Mouse (Mus musculus): ENCODE data around the gene Sphk1. TPM values are rescaled to one million over a fixed set of nuclear protein-coding genes. Genes with fewer than 3 reads are reported as not detected.
"Not testable (repeated sequence)": the region's sequence is repeated elsewhere in the genome, so short reads cannot be mapped to it uniquely, and the experiment has no call there.

Gene Sphk1
- 1 to 10 TPM in 1 of 2 experiments, under 1 TPM in 1; 0.36 to 1.7 TPM for total RNA-seq (2021)
- long read RNA-seq, experiment 1, partial matches to known transcripts, result 0 of 3 reads
- long read RNA-seq, experiment 1, other reads (novel, unspliced or antisense), result 1 of 3 reads
- long read RNA-seq, experiment 2, partial matches to known transcripts, result 0 of 1 reads
- long read RNA-seq, experiment 2, other reads (novel, unspliced or antisense), result 0 of 1 reads

DNA sequence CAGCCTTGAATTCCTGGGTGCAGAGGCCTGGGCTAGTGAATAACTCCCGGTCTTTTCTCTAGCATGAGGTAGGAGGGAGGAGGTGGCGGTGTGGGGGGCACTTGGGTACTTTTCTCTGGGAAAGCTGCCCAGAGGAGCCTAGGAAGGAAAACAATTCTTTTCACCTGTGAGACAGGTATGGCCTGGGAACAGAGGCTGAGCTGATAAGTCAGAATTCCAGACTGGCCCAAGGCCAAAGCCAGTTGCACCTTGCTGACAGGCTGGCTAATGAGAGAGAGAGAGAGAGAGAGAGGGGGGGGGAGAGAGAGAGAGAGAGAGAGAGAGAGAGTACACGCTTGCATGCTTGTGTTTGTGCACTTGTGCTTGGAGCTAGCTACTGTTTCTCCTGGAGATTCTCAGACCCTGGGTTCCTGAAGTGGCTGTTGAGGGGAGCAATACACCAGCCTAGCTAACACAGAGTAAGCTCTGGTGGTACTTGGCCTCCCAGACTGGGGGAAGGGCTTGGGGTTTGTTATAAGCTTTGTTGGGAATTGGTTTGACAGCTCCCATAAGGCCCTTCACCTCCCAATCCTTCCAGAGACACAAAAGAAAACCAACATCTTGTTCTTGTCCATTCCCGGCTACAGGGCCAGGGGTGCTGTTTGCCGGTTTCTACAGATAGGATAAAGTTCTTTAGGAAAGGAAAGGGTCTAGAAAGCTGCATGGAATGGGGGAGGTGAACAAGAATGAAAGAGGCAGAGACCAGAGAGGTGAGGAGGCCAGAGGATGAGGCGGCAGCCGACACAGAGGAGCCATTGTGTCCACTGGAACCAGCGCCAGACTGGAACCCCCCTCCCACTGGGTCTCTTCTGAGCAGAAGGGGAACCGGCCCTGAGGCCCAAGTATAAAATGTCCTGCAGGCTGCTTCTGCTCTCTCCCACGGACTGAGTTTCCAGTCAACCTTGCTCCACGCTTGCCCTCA, at the start of gene Sphk1:
Sphk1 (plus strand) TSS at position 739 of the 961 bp plus-strand sequence.
- Histone ChIP-seq H3K4me3 (peak within 1 kb of the TSS; percentile 81), H3K27ac (peak within 1 kb of the TSS; percentile 35)
- intact Hi-C loops (cut with DNase I), result no loop called here
- no peak for TF ChIP-seq CTCF (IDR thresholded peaks at IDR 0.05)
- no peak for DNase-seq

DNA sequence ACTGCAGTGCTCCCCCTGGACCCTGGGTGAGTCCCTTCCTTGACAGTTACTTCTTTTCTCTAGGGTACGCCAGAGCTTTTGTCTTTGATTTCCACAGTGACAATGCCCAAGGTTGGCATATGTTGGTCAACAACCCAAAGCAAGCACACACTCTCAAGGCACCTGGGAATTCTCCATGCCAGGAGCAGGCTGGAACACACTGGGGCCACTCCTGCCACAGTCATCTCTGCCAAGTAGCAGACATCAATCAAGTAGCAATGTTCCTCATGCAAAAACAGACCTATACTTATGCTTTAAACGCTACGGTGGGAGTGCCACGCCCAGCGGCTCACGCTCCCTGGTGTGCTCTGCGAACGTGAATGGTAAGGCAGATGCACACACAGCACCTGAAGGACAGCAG, 49.8 kb upstream of the Sphk1 start:
- Histone ChIP-seq H3K27ac (no peak overlapping the region), H3K4me3 (no peak overlapping the region)
- DNase-seq, result no peak
- intact Hi-C loops (cut with DNase I), result no loop called here
- no peak for TF ChIP-seq CTCF (IDR thresholded peaks at IDR 0.05)

DNA sequence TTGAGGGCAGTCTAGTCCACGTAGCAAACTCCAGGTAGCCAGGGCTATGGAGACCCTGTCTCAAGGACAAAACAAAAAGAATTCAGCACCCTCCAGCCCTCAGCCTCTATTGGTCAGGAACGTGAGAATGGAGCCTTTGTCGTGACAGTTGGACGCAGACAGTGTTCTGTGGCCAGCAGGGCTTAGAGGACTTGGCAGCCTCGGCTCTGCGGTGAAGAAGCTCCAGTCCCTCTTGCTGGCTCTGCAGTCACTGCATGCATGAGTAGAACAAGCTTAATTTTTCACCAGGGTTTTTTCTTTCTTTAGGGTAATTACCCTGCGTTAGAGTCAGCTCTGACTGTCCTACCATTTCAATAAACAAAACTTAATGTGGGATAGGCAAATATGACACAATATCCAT, 48.9 kb upstream of the Sphk1 start:
- no peak for DNase-seq
- intact Hi-C loops (cut with DNase I), result no loop called here
- H3K27ac ChIP-seq, result no peak overlapping the region
- no peak for TF ChIP-seq CTCF (IDR thresholded peaks at IDR 0.05)
- no peak overlapping the region for H3K4me3 ChIP-seq

DNA sequence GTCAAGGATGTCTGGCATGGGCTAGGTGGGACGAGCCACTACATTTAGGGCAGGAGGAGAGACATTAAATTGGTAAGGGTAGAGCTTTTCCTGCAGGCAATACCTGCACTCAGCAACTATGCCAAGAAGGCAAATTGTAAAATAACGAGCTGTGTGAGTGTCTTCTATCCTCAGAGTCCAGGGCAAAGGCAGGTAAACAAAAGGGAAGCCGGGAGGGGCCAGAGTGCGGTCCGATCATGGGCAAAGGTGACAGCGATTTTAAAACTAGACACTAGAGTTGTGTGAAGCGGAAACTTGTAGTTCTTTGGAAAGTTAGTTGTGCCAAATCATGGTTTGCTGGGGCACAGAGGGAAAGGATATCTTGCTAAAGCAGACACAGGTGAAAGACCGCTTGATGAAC, 46.5 kb upstream of the Sphk1 start:
- no peak overlapping the region for H3K27ac ChIP-seq

DNA sequence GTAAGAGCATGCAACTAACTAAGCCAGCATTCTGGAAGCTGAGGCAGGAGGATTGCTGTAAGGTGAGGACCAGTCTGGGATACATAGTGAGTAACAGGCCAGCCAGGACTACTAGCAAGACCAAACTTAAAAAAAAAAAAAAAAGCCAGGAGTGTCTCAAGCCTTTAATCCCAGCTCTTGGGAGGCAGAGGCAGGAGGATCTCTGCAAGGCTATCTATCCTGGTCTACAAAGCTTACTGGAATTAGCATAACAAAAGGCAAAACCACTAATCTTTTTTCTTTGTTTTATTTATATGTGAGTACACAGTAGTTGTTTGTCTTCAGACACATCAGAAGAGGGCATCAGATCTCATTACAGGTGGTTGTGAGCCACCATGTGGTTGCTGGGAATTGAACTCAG, 42.5 kb upstream of the Sphk1 start:
- H3K4me3 ChIP-seq, result no peak overlapping the region
- intact Hi-C loops (cut with DNase I), result no loop called here
- no peak overlapping the region for H3K27ac ChIP-seq
- TF ChIP-seq CTCF (IDR thresholded peaks at IDR 0.05), result no peak
- DNase-seq, result no peak

More for the DNA sequence above, 46.5 kb upstream of the Sphk1 start:
- TF ChIP-seq CTCF (IDR thresholded peaks at IDR 0.05), result no peak
- H3K4me3 ChIP-seq, result no peak overlapping the region
- DNase-seq, result no peak
- intact Hi-C loops (cut with DNase I), result no loop called here

DNA sequence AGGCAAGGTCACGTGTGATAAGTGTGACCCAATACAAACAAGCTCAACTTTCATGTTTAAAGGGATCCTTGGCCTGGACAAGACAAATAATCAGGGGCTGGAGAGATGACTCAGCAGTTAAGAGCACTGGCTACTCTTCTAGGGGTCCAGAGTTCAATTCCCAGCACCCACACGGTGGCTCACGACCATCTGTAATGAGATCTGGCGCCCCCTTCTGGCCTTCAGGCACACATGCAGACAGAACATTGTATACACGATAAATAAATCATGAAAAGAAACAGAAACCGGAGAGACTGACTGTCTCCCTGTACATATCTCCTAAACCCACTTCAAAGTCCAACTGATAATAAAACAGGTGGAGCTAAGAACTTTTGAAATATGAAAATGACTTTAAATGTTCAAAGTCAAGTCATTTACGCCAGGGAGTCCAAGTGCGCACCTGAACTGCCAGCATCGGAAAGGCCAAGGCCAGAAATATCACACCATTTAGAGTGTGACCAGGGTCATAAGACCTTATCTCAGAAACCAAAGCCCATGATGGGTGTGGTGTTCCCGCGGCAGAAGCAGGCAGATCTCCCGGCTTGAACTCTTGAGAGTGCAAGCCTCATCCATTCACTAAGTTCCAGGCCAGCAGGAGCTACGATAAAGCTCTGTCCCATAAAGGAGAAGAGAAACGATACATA, 41.9 kb upstream of the Sphk1 start:
- DNase-seq, result no peak
- Histone ChIP-seq H3K27ac (peak overlapping the region; percentile 98; the same call in 1 of the 2 replicates), H3K4me3 (peak overlapping the region; percentile 85)
- intact Hi-C loops (cut with DNase I), result no loop called here
- TF ChIP-seq CTCF (IDR thresholded peaks at IDR 0.05), result peak; percentile 47

DNA sequence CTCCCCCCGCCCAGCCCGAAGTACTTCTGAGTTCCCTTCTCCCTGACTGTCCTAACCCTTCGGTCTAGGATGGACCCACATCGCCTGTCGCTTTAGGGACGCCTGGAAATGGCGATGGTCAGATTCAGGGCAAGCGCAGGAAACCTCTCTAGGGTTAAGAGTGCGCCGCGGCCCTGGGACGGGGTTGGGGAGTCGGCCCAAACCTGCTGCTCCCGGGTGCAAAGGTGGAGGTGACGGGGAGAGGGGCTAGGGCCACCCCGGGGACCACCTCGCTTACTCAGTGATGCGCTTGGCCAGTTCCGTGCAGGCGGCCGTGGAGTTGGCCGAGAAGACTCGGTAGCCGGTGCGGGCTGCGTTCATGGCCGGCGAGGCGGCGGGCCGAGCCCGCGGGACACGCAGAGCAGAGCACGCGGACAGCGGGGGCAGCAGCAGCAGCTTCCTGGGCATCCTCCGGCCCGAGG, 40.9 kb upstream of the Sphk1 start:
- Histone ChIP-seq H3K27ac (peak overlapping the region; percentile 98), H3K4me3 (peak overlapping the region; percentile 85)
- intact Hi-C loops (cut with DNase I), result no loop called here
- DNase-seq, result no peak
- TF ChIP-seq CTCF (IDR thresholded peaks at IDR 0.05), result no peak

GRCm38 (mm10) chr11:116490232-116491107, 40.3 kb upstream of the Sphk1 start:
- intact Hi-C loops (cut with DNase I), result no loop called here
- no peak for TF ChIP-seq CTCF (IDR thresholded peaks at IDR 0.05)

GRCm38 (mm10) chr11:116491338-116491737, 39.4 kb upstream of the Sphk1 start:
- intact Hi-C loops (cut with DNase I), result no loop called here
- Histone ChIP-seq H3K4me3 (peak overlapping the region; percentile 85; the same call in 1 of the 2 replicates), H3K27ac (peak overlapping the region; percentile 98; the same call in 1 of the 2 replicates)
- no peak for TF ChIP-seq CTCF (IDR thresholded peaks at IDR 0.05)
- DNase-seq, result no peak

More at GRCm38 (mm10) chr11:116490232-116491107, 40.3 kb upstream of the Sphk1 start:
- peak; percentile 94 for DNase-seq
- H3K27ac ChIP-seq, result peak overlapping the region; percentile 98
- H3K4me3 ChIP-seq, result peak overlapping the region; percentile 85

GRCm38 (mm10) chr11:116492507-116492906, 38.2 kb upstream of the Sphk1 start:
- H3K4me3 ChIP-seq; H3K27ac ChIP-seq; intact Hi-C loops (cut with DNase I); DNase-seq: not testable (repeated sequence)

GRCm38 (mm10) chr11:116493191-116493590, 37.5 kb upstream of the Sphk1 start:
- Histone ChIP-seq H3K4me3 (no peak overlapping the region), H3K27ac (peak overlapping the region; percentile 28; the same call in 1 of the 2 replicates)
- no peak for TF ChIP-seq CTCF (IDR thresholded peaks at IDR 0.05)
- no peak for DNase-seq
- intact Hi-C loops (cut with DNase I), result no loop called here
